Mouse (Mus musculus) liver, adult 2 months (tissue): ENCODE results near the gene Coq8a. TPM values are rescaled to one million over a fixed set of nuclear protein-coding genes. Genes with fewer than 3 reads are reported as not detected.

Source experiments
- DNase-seq: peaks from one replicate; pipeline ENCODE4 v3.0.0-alpha.2; 2011; ENCODE audit warnings: low read depth, low spot score; ENCODE audit errors: extremely low read depth
- H3K27ac ChIP-seq: fragments of 200-500 bp; replicated peaks from 2 replicates; pipeline ENCODE4 v1.5.1; 2012; ENCODE audit warnings: low read depth, mild to moderate bottlenecking, control low read depth, inconsistent platforms, low read length; ENCODE audit not compliant: insufficient read depth
- H3K27me3 ChIP-seq: fragments of 200-500 bp; 2 replicates; pipeline ENCODE4 v1.6.1; 2012; ENCODE audit warnings: mild to moderate bottlenecking, moderate library complexity, low read length, inconsistent platforms; ENCODE audit not compliant: control insufficient read depth, insufficient read depth
- H3K36me3 ChIP-seq: fragments of 200-500 bp; 2 replicates; pipeline ENCODE4 v1.6.1; 2012; ENCODE audit warnings: low read length, inconsistent platforms; ENCODE audit not compliant: control insufficient read depth, insufficient read depth
- H3K4me1 ChIP-seq: fragments of 200-500 bp; 2 replicates; pipeline ENCODE4 v1.6.1; 2011; ENCODE audit warnings: low read length; ENCODE audit not compliant: control insufficient read depth, insufficient read depth
- H3K4me3 ChIP-seq: fragments of 200-500 bp; 2 replicates; pipeline ENCODE4 v1.5.1; 2011; ENCODE audit warnings: low read depth, mild to moderate bottlenecking, control low read depth, low read length, moderate library complexity; ENCODE audit not compliant: insufficient read depth
- H3K79me2 ChIP-seq: fragments of 200-500 bp; 2 replicates; pipeline ENCODE4 v1.6.1; 2012; ENCODE audit warnings: inconsistent platforms, mild to moderate bottlenecking, low read length, moderate library complexity; ENCODE audit not compliant: control insufficient read depth, insufficient read depth
- H3K9ac ChIP-seq: fragments of 200-500 bp; 2 replicates; pipeline ENCODE4 v1.6.1; 2012; ENCODE audit warnings: low read depth, mild to moderate bottlenecking, control low read depth, inconsistent platforms, low read length
- CTCF ChIP-seq: fragments of 200-500 bp; IDR thresholded peaks from 2 replicates; pipeline ENCODE4 v1.5.1; 2011; ENCODE audit warnings: low read depth, low read length, control low read depth
- POLR2A ChIP-seq: fragments of 200-500 bp; IDR thresholded peaks from 2 replicates; pipeline ENCODE4 v1.6.1; 2011; ENCODE audit warnings: low read length, control low read depth; ENCODE audit not compliant: insufficient read depth; ENCODE audit errors: extremely low read depth
- WGBS: fragments of 180-500 bp; shearing (Covaris S2); methylation state at CpG from one replicate; pipeline ENCODE4 v1.1.7; 2018; 5-methylcytosine and 5-hydroxymethylcytosine counted together
- polyA plus RNA-seq: library from polyadenylated mRNA; depleted of rRNA; stranded (reverse); fragments of >200 nt; gene quantifications from 2 replicates; pipeline ENCODE4 v1.2.3, GENCODE M21; 2012
- total RNA-seq: library from RNA; depleted of rRNA; stranded (reverse); fragments of >200 nt; gene quantifications from 2 replicates; pipeline ENCODE4 v1.2.3, GENCODE M21; 2014

The Coq8a gene
- total and polyA plus RNA-seq, 2 experiments, result 137 to 444 TPM

- Histone ChIP-seq H3K4me1 (peaks cover 40% of the 10 kb centered on the region), H3K27ac (peak overlapping the region; percentile 35; the same call in 1 of the 2 replicates), H3K27me3 (no peaks in the 10 kb centered on the region), H3K9ac (peak overlapping the region; percentile 6; the same call in 1 of the 2 replicates), H3K36me3 (no peaks in the 10 kb centered on the region), H3K79me2 (peaks cover 25% of the 10 kb centered on the region), H3K4me3 (peak overlapping the region; percentile 55; the same call in 1 of the 2 replicates)
- WGBS, result 21% methylated on average over 8 of the region's 8 CpGs
- peak; percentile 72 for DNase-seq
- TF ChIP-seq POLR2A (no peak), CTCF (no peak)
Observed at GRCm38 (mm10) chr1:180193391-180193935, 5.9 kb downstream of the Coq8a start.

GRCm38 (mm10) chr1:180192866-180193265 is 6.5 kb downstream of the Coq8a start:
- TF ChIP-seq CTCF, result no peak
- no peak for TF ChIP-seq POLR2A
- Histone ChIP-seq H3K4me3 (peak overlapping the region; percentile 39), H3K79me2 (peaks cover 30% of the 10 kb centered on the region), H3K27me3 (no peaks in the 10 kb centered on the region), H3K27ac (peak overlapping the region; percentile 47), H3K4me1 (peaks cover 41% of the 10 kb centered on the region), H3K36me3 (no peaks in the 10 kb centered on the region), H3K9ac (peak overlapping the region; percentile 69)
- WGBS, result 8% methylated on average over 4 of the region's 4 CpGs
- no peak for DNase-seq

GRCm38 (mm10) chr1:180191651-180192220 is 7.7 kb downstream of the Coq8a start:
- Histone ChIP-seq H3K9ac (peak overlapping the region; percentile 39), H3K36me3 (no peaks in the 10 kb centered on the region), H3K4me1 (peaks cover 48% of the 10 kb centered on the region), H3K79me2 (peaks cover 38% of the 10 kb centered on the region), H3K4me3 (peak overlapping the region; percentile 12), H3K27me3 (no peaks in the 10 kb centered on the region), H3K27ac (peak overlapping the region; percentile 47)
- peak; percentile 93 for DNase-seq
- 27% methylated on average over 7 of the region's 7 CpGs for WGBS
- no peak for TF ChIP-seq CTCF
- no peak for TF ChIP-seq POLR2A

GRCm38 (mm10) chr1:180191112-180191511 is 8.3 kb downstream of the Coq8a start:
- peak overlapping the region; percentile 39 for H3K9ac ChIP-seq
- H3K79me2 ChIP-seq, result peaks cover 41% of the 10 kb centered on the region
- no peaks in the 10 kb centered on the region for H3K27me3 ChIP-seq
- peak overlapping the region; percentile 12; the same call in 1 of the 2 replicates for H3K4me3 ChIP-seq
- H3K4me1 ChIP-seq, result peaks cover 53% of the 10 kb centered on the region
- peak; percentile 55 for DNase-seq
- TF ChIP-seq POLR2A, result no peak
- H3K27ac ChIP-seq, result peak overlapping the region; percentile 47
- 41% methylated on average over 8 of the region's 8 CpGs for WGBS
- H3K36me3 ChIP-seq, result no peaks in the 10 kb centered on the region

- Histone ChIP-seq H3K36me3 (no peaks in the 10 kb centered on the region), H3K9ac (no peak overlapping the region), H3K27me3 (no peaks in the 10 kb centered on the region), H3K27ac (no peak overlapping the region), H3K4me1 (peaks cover 62% of the 10 kb centered on the region), H3K4me3 (no peak overlapping the region), H3K79me2 (peaks cover 47% of the 10 kb centered on the region)
- TF ChIP-seq POLR2A (no peak), CTCF (no peak)
- DNase-seq, result peak; percentile 75
- WGBS, result 15% methylated on average over 4 of the region's 4 CpGs
Observed at GRCm38 (mm10) chr1:180188951-180189350, 10.5 kb downstream of the Coq8a start.

- 72% methylated on average over 3 of the region's 3 CpGs for WGBS
- Histone ChIP-seq H3K27me3 (no peaks in the 10 kb centered on the region), H3K36me3 (no peaks in the 10 kb centered on the region), H3K27ac (no peak overlapping the region), H3K4me3 (no peak overlapping the region), H3K79me2 (peaks cover 57% of the 10 kb centered on the region), H3K9ac (no peak overlapping the region), H3K4me1 (peaks cover 68% of the 10 kb centered on the region)
- no peak for DNase-seq
- TF ChIP-seq POLR2A (no peak), CTCF (no peak)
Observed at GRCm38 (mm10) chr1:180186371-180186770, 13.0 kb downstream of the Coq8a start.
